Mouse (Mus musculus) right cerebral cortex, postnatal 4 days (tissue): ENCODE data around the gene H60c.
"Not testable (repeated sequence)": the region's sequence is repeated elsewhere in the genome, so short reads cannot be mapped to it uniquely, and the experiment has no call there.

Experiments used
- DNase-seq: peaks from one replicate; pipeline ENCODE4 v3.0.0-alpha.2; 2022

The H60c gene

GRCm38 (mm10) chr10:3267671-3268070, at the start of gene H60c:
TSS of gene H60c (minus strand) at chr10:3267771.
- no peak for DNase-seq

- DNase-seq: no peak
Observed at GRCm38 (mm10) chr10:3308821-3309206, 41.2 kb upstream of the H60c start.

DNA sequence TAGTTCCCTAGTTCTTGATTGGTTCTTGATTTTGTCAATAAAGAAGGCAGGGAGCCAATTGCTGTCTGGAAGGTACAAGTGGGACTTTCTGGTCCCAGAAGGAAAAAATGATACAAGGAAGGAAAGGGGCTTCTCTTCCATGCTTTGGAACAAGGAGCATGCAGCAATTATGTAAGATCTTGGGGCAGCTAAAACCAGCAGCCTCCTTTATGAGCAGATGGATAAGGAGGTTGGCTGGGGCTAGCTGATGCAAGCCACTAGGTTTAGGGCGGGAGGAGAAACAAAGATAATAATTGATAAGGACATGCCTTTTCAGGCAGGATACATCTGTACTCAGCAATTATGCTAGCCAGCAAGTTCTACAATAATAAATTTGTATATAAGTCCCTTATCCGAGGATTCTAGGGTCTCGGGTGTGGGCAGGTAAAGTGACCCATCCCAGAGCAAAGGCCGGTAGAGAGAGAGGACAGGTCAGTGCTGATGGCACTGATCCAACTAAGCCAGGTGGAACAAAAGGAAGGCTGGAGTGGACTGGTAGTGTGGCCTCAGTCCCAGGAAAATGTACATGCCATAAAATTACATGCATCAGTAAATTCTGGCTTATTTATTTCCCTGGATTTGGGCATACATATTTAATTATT, 40.7 kb upstream of the H60c start:
- no peak for DNase-seq

DNA sequence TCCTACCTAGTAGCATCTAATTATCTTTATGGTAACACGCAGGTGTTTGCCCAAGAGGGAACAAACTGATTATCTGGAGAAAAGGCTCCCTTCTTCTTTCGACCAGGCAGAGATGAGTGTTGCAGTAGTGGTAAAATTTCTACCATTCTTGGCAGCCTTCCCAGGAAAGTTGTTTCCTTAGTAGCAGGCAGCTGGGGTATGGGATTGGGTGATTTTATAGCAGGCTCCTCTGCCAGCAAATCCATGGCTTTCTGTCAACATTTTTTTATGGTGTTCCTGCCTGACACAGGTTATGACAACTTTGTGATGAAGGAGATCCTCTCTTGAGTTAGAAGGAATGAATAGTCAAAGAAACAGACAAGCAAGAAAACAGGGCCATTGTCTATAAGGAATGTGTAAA, 40.2 kb upstream of the H60c start:
- DNase-seq: no peak

DNA sequence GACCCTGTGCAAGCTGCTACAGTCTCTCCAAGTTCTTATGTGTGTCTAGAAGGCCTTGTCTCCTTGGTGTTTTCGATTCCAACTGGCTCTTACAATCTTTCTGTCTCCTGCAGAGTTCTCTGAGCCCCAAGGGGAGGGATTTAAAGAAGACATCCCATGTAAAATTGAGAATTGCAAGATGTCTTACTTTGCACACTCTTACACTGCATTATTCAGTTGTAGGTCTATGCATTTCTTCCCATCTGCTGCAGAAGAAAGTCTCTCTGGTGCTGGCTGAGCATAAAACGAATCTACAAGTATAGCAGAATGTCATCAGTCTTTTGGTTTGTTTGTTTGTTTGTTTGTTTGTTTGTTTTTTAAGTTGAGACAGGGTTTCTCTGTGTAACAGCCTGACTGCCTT, 26.4 kb upstream of the H60c start:
- DNase-seq: no peak

GRCm38 (mm10) chr10:3281047-3281446, 13.5 kb upstream of the H60c start:
- no peak for DNase-seq

DNA sequence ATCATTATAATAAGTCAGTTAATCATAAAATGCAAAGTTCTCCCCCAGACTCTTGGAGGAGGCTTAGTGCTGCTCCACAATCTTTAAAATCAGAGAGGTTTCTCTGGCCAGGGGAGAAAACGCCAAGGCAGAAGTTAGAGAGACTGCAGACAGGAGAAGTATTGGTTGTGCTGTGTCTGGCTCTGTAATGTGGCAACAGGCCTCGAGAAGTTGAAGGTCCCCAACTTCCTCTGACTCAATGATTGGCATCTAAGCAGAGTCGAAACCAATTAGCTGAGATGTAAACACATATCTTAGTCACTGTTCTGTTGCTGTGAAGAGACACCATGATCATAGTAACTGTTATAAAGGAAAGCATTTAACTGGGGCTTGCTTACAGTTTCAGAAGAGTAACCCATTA, 6.5 kb upstream of the H60c start:
- DNase-seq: no peak

DNA sequence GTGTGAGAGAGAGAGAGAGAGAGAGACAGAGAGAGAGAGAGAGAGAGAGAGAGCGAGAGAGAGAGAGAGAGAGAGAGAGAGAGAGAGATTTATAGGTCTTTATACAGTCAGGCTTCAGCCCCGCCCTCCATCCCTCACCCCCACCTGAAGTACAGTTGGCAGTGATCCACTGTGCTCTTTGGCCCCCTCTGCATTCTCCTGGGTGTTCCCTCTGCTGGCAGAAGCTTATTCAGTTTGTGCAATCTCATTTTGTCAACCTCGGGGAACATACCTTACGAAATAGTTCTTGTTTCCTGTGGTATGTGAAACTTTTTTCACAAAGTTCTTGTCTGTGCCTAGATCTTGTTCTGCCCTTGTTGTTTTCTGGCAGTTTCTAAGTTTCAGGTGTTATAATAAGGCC, 3.5 kb upstream of the H60c start:
- no peak for DNase-seq

- no peak for DNase-seq
Observed at GRCm38 (mm10) chr10:3266729-3267128, 842 bp downstream of the H60c start.

GRCm38 (mm10) chr10:3262784-3263183, 4.8 kb downstream of the H60c start:
- no peak for DNase-seq

GRCm38 (mm10) chr10:3257391-3257790, 10.2 kb downstream of the H60c start:
- no peak for DNase-seq

DNA sequence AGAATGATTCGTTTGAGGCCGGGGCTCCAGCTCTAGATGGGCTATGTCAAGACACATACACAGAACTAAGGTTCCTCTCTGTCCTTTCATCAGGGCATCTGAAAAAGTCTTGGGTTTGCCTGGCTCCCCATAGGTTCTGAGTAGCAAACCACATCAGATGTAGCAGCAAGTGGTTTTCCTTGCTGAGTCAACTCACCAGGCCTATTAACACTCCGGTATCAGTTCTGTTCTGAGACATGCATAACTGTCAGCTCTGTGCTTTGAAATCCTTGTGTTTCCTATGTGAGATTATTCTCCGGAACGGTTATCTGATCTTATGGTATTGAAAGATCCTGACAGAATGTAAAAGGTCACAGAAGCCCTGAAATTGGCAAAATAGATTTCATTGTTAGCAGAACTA, 29.1 kb downstream of the H60c start:
- DNase-seq: not testable (repeated sequence)

DNA sequence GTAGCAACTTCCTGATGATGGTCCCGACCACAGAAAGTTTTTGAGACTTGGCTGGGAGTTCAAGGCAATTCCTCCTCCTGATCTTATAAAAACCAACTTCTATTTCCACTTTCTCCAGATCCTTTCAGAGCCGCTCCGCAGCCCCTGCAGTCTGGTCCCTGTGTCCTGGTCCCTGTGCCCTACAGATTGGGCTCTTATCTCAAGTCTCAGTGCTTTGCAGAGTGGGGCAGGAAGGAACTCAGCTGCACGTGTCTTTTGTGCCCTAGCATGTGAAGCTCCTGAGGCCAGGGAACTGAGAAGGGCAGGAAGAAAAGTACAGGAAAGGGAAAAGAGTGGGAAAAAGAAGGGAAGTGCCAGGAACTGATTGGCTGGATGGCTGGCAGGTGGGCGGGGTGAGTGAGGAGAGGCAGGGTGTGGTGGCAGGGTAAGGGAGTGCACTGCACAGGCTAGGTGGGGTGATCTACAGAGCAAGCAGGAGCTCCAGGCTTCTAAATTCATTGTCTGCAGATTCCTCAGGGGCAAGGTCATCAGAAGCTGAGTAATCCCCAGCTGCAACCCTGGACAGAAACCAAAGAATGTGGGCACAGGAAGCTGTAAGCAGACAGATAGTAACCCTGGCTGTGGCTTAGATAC, 30.8 kb downstream of the H60c start:
- no peak for DNase-seq

- no peak for DNase-seq
Observed at GRCm38 (mm10) chr10:3228447-3229195, 39.0 kb downstream of the H60c start.
